Mouse (Mus musculus) 3T3-L1 (cell line): ENCODE data around the gene Fxr2.
A peak's percentile ranks its signal among the peaks of the same experiment; 100 is the strongest.

Source experiments
- DNase-seq: peaks from one replicate; pipeline ENCODE4 v3.0.0-alpha.2; 2015; ENCODE audit warnings: low read depth, low spot score

The Fxr2 gene

GRCm38 (mm10) chr11:69657462-69657881 lies 24.7 kb downstream of the Fxr2 start:
- no peak for DNase-seq

GRCm38 (mm10) chr11:69661221-69661881 lies 28.6 kb downstream of the Fxr2 start:
- peak; percentile 60 for DNase-seq

GRCm38 (mm10) chr11:69662213-69662966 lies 29.6 kb downstream of the Fxr2 start, which contains the start of gene Mpdu1:
TSS of gene Mpdu1 (minus strand) at chr11:69662642.
- peak; percentile 95 for DNase-seq

DNA sequence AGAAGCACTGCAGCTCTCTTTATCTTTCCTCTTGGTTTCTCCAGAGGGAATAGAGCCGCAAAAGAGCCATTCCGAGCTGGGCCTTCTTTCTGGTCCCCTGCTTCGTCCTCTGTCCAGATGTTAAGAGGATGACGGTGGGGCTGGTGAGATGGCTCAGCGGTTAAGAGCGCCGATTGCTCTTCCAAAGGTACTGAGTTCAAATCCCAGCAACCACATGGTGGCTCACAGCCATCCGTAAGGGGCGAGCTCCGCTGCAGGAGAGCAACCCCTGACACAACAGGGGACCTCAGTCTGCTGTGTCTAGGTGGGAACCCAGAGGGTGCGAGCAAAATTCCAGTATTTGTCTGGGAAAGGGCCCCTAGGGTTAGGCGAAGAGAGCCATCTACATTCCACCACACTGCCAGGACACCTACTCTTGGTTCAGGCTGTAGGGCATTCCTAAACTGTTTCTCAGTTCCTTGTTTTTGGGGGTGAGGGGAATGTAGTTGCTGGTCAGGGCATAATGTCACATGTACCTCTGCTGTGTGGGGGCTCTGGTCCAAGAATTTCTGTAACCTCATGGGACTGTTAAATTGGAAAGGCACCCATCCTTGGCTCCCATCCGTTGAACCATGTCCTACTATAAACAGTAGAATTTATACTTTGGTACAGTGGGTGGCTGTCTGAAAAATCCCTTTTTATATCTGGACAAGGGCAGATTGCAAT lies 30.3 kb downstream of the Fxr2 start:
- DNase-seq = no peak

GRCm38 (mm10) chr11:69663795-69664194 lies 31.0 kb downstream of the Fxr2 start:
- peak; percentile 57 for DNase-seq

DNA sequence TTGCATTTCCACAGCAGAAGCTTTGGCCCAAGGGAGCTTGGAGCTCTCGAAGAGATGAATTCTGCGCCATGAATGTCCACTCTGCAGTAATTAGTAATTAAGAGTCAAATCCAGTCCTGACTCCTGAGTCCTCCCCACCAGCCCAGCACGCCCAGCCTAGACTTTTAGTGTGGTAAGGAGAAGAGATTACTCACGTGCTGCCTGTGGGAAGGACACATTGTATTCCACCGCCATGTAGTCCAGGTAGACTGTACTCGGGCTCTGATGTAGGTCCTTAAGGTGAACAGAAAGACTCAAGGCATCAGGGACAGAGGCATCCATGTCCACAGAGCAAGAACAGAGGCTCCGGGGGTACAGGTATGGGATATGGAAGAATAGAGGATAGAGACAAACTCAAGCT lies 32.1 kb downstream of the Fxr2 start:
- no peak for DNase-seq

GRCm38 (mm10) chr11:69665457-69665960 lies 32.7 kb downstream of the Fxr2 start:
- DNase-seq = no peak

- peak; percentile 88 for DNase-seq
Observed at GRCm38 (mm10) chr11:69665961-69666664, 33.3 kb downstream of the Fxr2 start, which contains the start of gene Cd68. TSS of gene Cd68 (minus strand) at chr11:69666153.

DNA sequence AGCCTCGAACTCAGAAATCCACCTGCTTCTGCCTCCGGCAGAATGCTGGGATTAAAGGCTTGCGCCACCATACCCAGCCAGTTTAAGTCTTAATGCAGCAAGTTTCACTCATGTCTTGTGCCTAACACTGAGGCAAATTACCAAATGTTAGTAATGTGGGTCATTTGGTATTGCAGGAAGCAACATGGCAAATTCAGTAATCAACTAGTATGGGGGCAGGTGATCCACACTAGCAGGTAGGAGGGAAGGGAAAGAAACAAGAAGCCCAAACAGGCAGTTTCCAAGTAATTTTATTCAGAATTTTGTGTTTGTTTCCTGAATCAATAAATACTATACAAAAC lies 33.8 kb downstream of the Fxr2 start:
- DNase-seq = no peak

DNA sequence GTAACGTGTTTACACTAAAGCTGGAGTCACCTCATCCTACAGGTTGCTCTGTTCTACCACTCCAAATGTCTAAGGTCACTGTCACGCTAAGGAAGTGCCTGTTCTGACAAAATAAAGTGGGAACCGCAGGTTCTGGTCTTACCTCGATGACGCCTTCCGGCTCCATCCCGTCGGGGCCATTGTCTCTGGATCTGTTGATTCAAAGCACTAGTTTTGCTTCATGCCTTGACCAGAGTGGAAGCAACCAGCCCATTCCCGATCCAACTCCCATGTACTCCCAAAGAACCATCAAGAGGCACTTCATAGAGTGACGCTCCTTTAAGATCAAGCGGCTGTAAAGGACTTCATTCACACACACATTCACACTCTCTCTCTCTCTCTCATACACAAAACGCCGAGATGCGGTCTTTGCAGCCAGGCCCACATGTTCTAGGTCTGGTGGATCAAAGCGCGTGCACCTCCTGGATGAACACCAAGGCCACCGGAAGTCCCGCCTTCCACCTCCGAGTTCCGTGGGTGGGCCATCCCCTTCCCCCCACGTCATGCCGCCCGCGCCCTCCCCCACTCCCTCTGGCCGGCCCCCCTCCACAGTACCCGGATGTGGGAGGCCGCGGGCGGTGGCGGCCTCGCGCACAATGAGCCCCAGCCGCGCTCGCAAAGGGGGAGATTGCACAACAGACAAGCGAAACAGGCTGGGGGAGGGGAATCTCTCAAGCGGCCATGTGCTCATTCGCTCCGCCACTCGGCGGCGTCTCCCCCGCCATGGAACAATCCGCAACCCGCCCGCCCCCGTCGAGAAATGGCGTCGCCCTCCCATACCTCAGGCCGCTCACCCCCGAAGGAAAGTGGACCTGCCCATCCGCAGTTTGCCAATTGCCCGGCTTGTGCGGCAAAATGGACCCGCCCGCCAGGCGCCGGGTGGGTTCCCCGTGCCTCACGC lies 38.3 kb downstream of the Fxr2 start:
- peak; percentile 95 for DNase-seq

DNA sequence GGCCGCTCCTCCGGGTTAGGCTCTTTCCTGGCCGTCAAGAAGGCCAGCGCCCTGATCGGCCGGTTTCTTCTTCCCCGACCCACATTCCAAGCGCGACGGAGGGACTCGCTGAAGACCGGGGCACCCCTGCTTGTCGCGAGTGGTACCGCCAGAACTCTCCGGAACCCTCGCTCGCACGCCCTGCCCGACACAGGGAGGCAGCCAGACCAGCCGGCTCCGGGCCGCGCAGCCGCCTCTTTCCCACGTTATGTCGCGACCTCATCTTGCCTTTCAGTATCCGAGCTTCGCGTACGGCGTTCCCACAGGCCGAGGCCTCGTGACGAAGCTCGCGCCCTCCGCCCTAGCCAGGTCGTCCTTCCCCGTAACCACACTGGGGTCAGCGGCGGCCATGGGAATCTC lies 38.9 kb downstream of the Fxr2 start:
- DNase-seq = no peak

GRCm38 (mm10) chr11:69672211-69672706 lies 39.5 kb downstream of the Fxr2 start, which contains the start of gene Eif4a1:
TSS of gene Eif4a1 (minus strand) at chr11:69672423.
- DNase-seq = peak; percentile 100

- DNase-seq = no peak
Observed at GRCm38 (mm10) chr11:69679144-69679543, 46.4 kb downstream of the Fxr2 start.

DNA sequence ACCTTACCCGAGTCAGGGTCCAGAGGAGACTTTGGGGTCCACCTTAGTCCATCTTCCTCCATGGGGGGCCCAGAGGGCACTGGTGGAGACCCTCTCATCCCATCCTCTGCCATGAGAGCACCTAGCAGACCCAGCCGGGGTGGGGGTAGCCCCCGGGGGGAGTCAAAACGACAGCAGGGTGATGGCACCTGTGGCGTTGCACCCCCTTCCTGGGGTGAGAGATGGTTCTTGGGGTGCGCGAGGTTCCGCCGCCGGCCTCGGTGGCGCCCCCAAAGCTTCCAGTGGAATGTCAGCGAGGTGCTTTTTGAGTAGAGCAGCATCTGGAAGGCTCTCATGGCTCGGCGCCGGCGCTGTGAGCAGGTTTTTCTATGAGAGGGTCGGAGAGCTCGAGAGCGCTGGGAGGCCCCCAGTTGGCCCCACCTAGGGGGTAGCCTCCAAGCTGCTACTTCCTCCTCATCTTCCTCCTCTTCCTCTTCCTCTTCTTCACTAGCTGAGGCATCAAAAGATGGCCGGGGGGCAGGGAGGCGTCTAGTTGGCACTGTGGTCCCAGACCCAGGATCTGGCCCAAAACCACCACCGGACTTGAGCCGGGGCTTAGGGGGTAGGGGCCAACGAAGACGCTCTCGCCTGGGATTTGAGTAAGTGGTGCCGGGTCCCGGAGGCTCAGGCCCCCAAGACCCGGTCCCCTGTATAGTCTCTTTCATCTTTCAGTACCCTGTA lies 47.5 kb downstream of the Fxr2 start:
- DNase-seq = no peak

DNA sequence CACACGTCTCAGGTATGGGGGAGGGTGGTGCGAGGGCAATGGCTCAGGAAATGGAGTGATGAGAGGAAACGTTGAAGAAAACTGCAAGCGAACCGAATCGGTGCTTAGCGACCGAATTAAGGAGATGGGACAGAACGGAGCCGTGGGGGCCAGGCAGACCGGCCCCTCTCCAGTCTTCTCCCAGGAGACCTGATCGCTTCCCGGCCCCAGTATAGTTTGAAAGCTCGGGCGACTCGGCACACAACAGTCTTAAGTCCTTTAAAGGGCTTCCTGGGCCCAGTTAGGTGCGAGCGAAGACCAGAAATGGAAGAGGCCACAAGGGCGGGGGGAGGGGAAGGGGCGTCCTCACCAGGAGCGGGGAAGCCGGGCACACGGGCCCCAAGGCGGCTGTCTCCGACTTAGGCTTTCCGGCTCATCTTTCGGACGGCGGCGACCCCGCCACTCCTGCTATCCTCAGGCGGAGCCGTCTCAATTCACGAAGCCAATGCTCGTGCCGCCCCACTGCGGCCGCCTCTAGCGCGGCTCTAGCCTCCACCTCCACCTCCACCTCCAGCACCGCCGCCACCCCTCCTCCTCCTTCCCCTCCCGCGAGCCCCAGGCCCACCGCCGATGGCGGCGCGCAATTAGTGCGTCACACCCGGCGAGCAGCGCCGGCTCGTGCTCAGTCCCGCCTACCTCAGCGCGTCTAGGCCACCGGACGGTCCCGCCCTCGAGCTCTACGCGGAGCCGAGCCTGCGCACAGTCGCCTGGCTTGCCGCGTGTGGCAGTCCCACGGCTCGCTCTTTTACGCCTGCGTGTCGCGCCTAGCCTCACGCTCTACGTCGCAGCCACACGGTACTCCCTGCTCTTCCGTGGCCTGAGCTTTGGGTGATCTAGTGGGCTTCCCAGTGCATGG lies 48.8 kb downstream of the Fxr2 start, which contains the start of gene Senp3:
Senp3 (minus strand) TSS at position 771 of the 895 bp plus-strand sequence.
- DNase-seq = peak; percentile 92

- DNase-seq = no peak
Observed at GRCm38 (mm10) chr11:69682209-69682839, 49.5 kb downstream of the Fxr2 start.

DNA sequence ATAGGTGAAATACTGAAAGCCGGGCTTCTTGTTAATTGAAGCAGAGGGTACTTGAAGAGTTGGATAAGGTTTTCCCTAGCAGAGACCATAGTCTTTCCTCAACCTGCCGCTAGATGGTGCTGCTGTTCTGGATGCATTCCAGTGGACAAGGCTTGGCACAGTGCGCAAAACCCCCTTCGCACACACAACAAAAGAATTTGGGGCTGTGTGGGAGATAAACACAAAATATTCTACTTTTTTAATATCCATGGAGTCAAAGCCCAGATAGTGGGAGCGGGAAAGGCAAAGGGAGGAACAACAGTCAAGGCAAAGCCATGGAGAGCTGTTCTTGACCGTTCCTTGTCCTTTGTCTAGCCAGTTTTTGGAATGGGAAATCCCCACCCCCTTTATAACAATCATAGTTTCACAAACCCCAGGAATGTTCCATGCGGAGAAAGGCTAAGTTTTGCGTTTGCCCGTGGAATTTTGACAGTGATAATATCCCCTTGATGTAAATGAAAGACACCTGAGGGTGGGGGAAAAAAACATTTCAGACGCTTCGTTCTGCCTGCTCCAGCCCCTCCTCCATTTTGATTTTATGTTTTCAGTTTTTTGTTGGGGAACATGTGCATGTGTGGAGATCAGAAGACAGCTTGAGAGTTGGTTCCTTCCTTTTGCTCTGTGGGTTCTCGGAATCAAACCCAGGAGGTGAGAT lies 50.2 kb downstream of the Fxr2 start:
- DNase-seq = peak; percentile 93
